In genomic region chr2:57616525-57617225, GRCm38 (mm10) we compare ENCODE assay signal across 7 mouse cellular contexts.
DNase-seq lines count a peak whose midpoint lies in the region; ATAC-seq lines count a peak whose summit lies in the region.

No protein-coding gene starts in this region.

- peak overlapping the region; percentile 39 for H3K4me2 ChIP-seq in forebrain, embryonic 15.5 days (replicated peaks)
- peak overlapping the region; percentile 66 for H3K4me2 ChIP-seq in neural tube, embryonic 14.5 days (ENCODE audit: low read depth, low read length)

- ATAC-seq in forebrain, embryonic 15.5 days (replicated peaks), result 0 out of 2 replicates have a peak, but pooled peaks have one; percentile 30
- peak; percentile 52; the same call in 1 of the 2 replicates for ATAC-seq in neural tube, embryonic 14.5 days (ENCODE audit: low read depth)
- ATAC-seq in activated CD4-positive, CD25-positive, alpha-beta regulatory T cell, adult 4 months, result no peak

- H3K4me1 ChIP-seq in brown adipose tissue, adult 24 weeks (ENCODE audit: control insufficient read depth, insufficient read depth, insufficient read length, low read length), result no peaks in the 10 kb centered on the region
- peaks cover 26% of the 10 kb centered on the region for H3K4me1 ChIP-seq in forebrain, embryonic 15.5 days
- peaks cover 10% of the 10 kb centered on the region for H3K4me1 ChIP-seq in limb, embryonic 10.5 days
- peaks cover 6% of the 10 kb centered on the region; the same call in 1 of the 2 replicates for H3K4me1 ChIP-seq in neural tube, embryonic 14.5 days (ENCODE audit: control insufficient read depth, insufficient read depth, low read length)

- H3K9me3 ChIP-seq in forebrain, embryonic 15.5 days, result no peaks in the 10 kb centered on the region
- H3K9me3 ChIP-seq in limb, embryonic 10.5 days (replicated peaks), result no peaks in the 10 kb centered on the region
- H3K9me3 ChIP-seq in neural tube, embryonic 14.5 days (ENCODE audit: control insufficient read depth, low read length), result no peaks in the 10 kb centered on the region

- H3K27ac ChIP-seq in brown adipose tissue, adult 24 weeks (replicated peaks; ENCODE audit: low read depth, low read length), result no peak overlapping the region
- H3K27ac ChIP-seq in forebrain, embryonic 15.5 days (replicated peaks), result no peak overlapping the region
- H3K27ac ChIP-seq in limb, embryonic 10.5 days, result peak overlapping the region; percentile 58; the same call in 1 of the 2 replicates
- no peak overlapping the region for H3K27ac ChIP-seq in neural tube, embryonic 14.5 days (ENCODE audit: low read depth, low read length)

- H3K27me3 ChIP-seq in forebrain, embryonic 15.5 days, result no peaks in the 10 kb centered on the region
- no peaks in the 10 kb centered on the region for H3K27me3 ChIP-seq in limb, embryonic 10.5 days (ENCODE audit: low read depth, poor library complexity, severe bottlenecking)
- no peaks in the 10 kb centered on the region for H3K27me3 ChIP-seq in neural tube, embryonic 14.5 days (ENCODE audit: control insufficient read depth, insufficient read depth, low read length)

- H3K9ac ChIP-seq in forebrain, embryonic 15.5 days (replicated peaks), result peak overlapping the region; percentile 33
- peak overlapping the region; percentile 32; the same call in 1 of the 2 replicates for H3K9ac ChIP-seq in neural tube, embryonic 14.5 days (replicated peaks; ENCODE audit: low read depth, low read length)

- peak; percentile 32 for DNase-seq in Muller cell, postnatal 12 days (ENCODE audit: inconsistent ontology term)
- peak; percentile 45 for DNase-seq in limb, embryonic 10.5 days (ENCODE audit: low spot score)
- no peak for DNase-seq in layer of hippocampus, adult 9-11 months

- 3% methylated on average over 19 of the region's 19 CpGs for WGBS in forebrain, embryonic 15.5 days
- 3% methylated on average over 19 of the region's 19 CpGs for WGBS in limb, embryonic 10.5 days
- 3% methylated on average over 19 of the region's 19 CpGs for WGBS in neural tube, embryonic 14.5 days

- no peaks in the 10 kb centered on the region for H3K36me3 ChIP-seq in forebrain, embryonic 15.5 days
- H3K36me3 ChIP-seq in limb, embryonic 10.5 days, result no peaks in the 10 kb centered on the region
- H3K36me3 ChIP-seq in neural tube, embryonic 14.5 days (ENCODE audit: control insufficient read depth, insufficient read depth, low read length), result no peaks in the 10 kb centered on the region

- peak overlapping the region; percentile 38 for H3K4me3 ChIP-seq in brown adipose tissue, adult 24 weeks (ENCODE audit: insufficient read depth, low read depth, low read length)
- peak overlapping the region; percentile 29 for H3K4me3 ChIP-seq in forebrain, embryonic 15.5 days
- peak overlapping the region; percentile 49 for H3K4me3 ChIP-seq in limb, embryonic 10.5 days
- H3K4me3 ChIP-seq in neural tube, embryonic 14.5 days (ENCODE audit: low read depth, low read length), result peak overlapping the region; percentile 33
